Mouse (Mus musculus) olfactory bulb, adult 2 months (tissue): ENCODE measurements around the gene Gal3st3. TPM values are rescaled to one million over a fixed set of nuclear protein-coding genes. Genes with fewer than 3 reads are reported as not detected.

Experiments used
- H3K27ac ChIP-seq: fragments of 200-500 bp; 2 replicates; pipeline ENCODE4 v1.5.1; 2012; ENCODE audit warnings: low read depth, low read length; ENCODE audit not compliant: insufficient read depth
- H3K4me1 ChIP-seq: fragments of 200-500 bp; 2 replicates; pipeline ENCODE4 v1.6.1; 2012; ENCODE audit warnings: low read length; ENCODE audit not compliant: control insufficient read depth, insufficient read depth
- H3K4me3 ChIP-seq: fragments of 200-500 bp; 2 replicates; pipeline ENCODE4 v1.5.1; 2012; ENCODE audit warnings: mild to moderate bottlenecking, low read depth, low read length, moderate library complexity; ENCODE audit not compliant: insufficient read depth
- CTCF ChIP-seq: fragments of 200-500 bp; IDR thresholded peaks from 2 replicates; pipeline ENCODE4 v1.5.1; 2012; ENCODE audit warnings: low read depth, mild to moderate bottlenecking, low read length, moderate library complexity; ENCODE audit not compliant: insufficient read depth
- POLR2A ChIP-seq: fragments of 200-500 bp; IDR thresholded peaks from 2 replicates; pipeline ENCODE4 v1.6.1; 2012; ENCODE audit warnings: mild to moderate bottlenecking, low read depth, low read length, moderate library complexity; ENCODE audit not compliant: insufficient read depth
- WGBS: fragments of 180-500 bp; shearing (Covaris S2); methylation state at CpG from one replicate; pipeline ENCODE4 v1.1.7; 2018; 5-methylcytosine and 5-hydroxymethylcytosine counted together
- polyA plus RNA-seq: library from polyadenylated mRNA; stranded (reverse); fragments of >200 nt; gene quantifications from 2 replicates; pipeline ENCODE4 v1.2.4, GENCODE M21; 2012; ENCODE audit warnings: low replicate concordance; ENCODE audit not compliant: missing spikeins, insufficient read depth, insufficient read length

Gene Gal3st3
- polyA plus RNA-seq = not detected in 2 replicates

DNA sequence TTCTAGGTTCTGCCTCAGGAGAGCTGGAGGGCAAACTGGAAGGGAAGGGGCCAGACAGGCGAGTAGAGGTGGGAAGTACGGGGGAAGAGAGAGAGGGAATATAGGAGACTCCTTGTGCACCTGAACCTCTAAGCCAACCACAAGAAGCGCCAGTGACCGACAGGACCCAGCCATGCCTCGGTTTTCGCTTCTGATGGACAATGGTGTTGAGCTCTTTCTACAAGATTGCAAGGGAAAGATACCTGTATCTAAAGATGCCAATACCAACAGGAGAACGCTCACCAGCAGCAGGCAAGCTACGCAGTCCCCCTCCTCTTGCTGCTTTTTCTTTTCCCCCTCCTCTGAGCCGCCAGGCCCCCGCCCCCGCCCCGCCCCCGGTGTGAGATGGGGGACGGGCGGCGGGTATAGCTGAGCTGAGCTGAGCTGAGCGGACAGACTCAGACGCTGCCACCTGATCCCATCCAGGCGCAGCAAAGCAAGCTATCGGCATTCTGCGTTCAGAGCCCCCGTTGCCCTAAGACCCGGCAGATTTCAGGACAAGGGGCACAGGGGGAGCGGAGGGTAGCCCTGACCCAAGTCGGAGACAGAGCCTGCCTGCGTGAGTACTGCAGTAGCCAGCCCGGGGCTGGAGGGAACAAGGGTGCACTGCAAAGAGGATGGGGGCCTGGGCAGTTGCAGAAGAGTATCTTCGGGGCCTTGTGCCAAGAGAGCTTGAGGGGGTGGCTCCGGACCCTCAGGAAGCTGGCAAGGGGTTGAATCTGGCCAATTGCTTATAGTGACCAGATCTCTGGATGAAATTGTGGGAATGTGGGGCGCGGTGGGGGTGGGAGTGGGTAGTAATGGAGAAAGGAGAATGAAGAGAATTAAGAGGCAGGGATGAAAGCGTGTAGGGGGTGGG, at the start of gene Gal3st3:
TSS of gene Gal3st3 (plus strand) at position 429 of the 898 bp plus-strand sequence.
- 0 out of 2 replicates have a peak, but pooled peaks have one; percentile 15 for TF ChIP-seq POLR2A
- TF ChIP-seq CTCF = no peak

DNA sequence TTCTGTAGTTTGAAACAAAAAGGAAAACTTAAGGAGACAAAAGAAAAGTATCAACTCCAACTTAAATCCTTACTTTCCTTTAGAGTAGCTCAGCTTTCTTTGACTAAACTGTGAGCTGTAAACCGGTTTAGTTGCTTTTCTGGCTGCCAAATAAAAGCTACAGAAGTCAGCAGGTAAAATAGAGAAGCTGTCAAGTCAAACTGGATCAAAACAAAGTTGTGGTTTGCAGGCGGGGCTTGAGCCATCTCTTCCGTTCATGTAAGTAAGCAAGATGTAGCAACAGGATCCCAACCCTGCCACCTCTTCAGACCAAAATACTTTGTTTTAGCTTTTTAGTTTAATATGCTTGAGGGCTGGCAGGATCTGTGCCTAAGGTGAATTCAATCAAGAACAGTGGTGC, 41.0 kb upstream of the Gal3st3 start:
- H3K4me3 ChIP-seq = no peak overlapping the region
- TF ChIP-seq POLR2A (no peak), CTCF (no peak)

More for the DNA sequence above, at the start of gene Gal3st3:
- peak within 1 kb of the TSS; percentile 76 for H3K4me3 ChIP-seq
- peak within 1 kb of the TSS; percentile 86 for H3K27ac ChIP-seq
- peaks cover 19% of the 10 kb centered on the region for H3K4me1 ChIP-seq
- WGBS = 5% methylated on average over 32 of the region's 32 CpGs

DNA sequence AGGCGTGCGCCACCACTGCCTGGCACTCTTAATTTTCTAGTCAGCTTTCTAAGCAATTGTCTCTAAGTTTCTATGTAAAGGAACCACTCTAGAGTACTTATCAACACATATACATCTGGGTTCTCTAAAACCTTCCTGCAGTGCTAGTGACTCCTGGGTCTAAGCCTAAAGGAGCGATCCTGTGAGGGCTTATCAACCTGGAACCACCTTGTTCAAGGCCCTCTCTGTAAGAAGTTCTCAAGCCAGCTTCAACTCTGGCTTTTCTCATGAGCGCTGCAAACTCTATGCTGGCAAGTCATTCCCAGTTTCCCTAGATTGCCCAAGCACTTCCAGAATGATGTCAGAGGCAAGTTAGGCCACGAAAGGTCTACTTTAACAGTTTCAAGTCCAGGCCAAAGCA, 31.1 kb upstream of the Gal3st3 start:
- WGBS = 96% methylated on average over 5 of the region's 5 CpGs
- no peak overlapping the region for H3K4me3 ChIP-seq
- TF ChIP-seq CTCF (no peak), POLR2A (no peak)
- H3K4me1 ChIP-seq = peaks cover under 1% of the 10 kb centered on the region
- H3K27ac ChIP-seq = no peak overlapping the region

More for the DNA sequence above, 41.0 kb upstream of the Gal3st3 start:
- 62% methylated on average over 3 of the region's 3 CpGs for whole genome bisulfite sequencing
- Histone ChIP-seq H3K4me1 (peaks cover under 1% of the 10 kb centered on the region; the same call in 1 of the 2 replicates), H3K27ac (no peak overlapping the region)

DNA sequence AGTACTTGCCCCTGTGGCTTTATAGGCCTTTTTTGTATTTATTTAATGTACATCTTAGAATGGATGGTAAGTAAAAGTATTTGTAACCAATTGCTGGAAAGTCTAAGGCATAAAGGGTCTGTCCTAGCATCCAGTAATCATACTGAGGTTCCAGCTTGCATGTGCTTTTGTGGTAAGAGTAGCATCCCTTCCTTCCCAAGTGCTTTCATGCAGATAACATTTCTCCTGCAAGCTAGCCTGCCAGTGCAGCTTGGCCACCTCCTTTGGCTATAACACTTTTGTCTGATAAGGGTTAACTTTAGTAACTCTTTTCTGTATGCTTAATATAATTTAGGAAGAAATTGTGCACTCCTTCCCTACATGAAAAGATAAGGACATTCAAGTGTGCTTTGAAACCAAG, 30.1 kb upstream of the Gal3st3 start:
- H3K4me3 ChIP-seq = no peak overlapping the region
- no peak overlapping the region for H3K27ac ChIP-seq
- TF ChIP-seq POLR2A (no peak), CTCF (no peak)
- H3K4me1 ChIP-seq = peaks cover 4% of the 10 kb centered on the region

DNA sequence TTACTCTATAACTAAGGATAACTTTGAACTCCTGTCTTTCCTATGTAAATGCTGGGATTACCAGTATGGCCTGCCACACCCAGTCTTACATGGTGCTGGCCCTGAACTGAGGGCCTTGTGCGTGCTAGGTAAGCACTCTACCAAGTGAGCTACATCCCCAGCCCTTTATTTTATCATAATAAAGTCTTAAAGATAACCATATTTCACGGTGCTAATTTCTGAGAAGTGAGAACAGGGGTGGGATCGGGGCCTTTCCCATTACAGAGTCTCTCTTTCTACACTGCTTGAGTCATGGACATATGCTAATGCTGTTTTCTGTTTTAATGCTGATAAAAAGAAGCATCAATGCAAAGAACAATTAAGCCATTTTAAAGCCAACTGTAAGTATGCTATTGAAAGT, 29.3 kb upstream of the Gal3st3 start:
- H3K4me1 ChIP-seq = peaks cover 8% of the 10 kb centered on the region
- WGBS = 87% methylated on average over 3 of the region's 3 CpGs
- TF ChIP-seq POLR2A (no peak), CTCF (no peak)
- no peak overlapping the region for H3K4me3 ChIP-seq
- no peak overlapping the region for H3K27ac ChIP-seq

DNA sequence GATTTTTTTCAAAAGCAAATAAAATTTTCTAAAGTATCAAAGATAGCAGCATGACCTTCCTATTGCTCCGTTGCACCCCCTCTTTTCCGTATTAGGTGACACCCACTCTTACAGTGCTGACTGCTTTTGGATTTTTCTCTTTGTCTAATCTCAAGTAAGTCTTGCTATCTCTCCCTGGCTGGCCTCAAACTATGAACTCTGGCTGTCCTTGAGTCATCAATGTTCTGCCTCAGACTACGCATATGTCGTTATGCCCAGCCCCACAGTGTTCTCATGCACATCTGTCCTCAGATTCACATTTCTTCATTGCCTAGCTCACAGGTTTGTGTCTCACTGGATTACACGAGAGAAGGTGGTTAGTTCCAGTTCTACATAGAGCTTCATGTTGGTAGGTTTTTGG, 28.7 kb upstream of the Gal3st3 start:
- H3K4me1 ChIP-seq = peaks cover 8% of the 10 kb centered on the region
- 67% methylated on average over 5 of the region's 5 CpGs for whole genome bisulfite sequencing
- no peak overlapping the region for H3K4me3 ChIP-seq
- no peak overlapping the region for H3K27ac ChIP-seq
- TF ChIP-seq CTCF (no peak), POLR2A (no peak)

DNA sequence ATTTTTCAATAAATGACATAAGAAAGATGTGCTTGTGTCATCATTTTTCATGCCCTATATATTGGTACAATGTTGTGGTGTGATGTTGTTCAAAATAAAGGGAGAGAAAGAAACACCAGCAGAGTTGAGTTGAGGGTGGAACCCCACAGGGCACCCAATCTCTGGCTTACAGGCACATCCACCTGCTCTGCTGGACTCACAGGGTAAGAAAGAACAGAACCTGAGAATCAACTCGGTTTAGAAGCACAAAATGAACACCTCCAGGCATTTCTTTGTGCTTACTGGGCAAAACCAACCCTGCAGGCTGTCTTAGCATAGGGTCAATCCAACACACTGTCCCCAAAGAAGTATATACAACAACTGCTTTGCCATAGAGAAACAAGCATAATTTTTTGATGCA, 26.7 kb upstream of the Gal3st3 start:
- peaks cover 8% of the 10 kb centered on the region for H3K4me1 ChIP-seq
- WGBS = 42% methylated on average over 1 of the region's 1 CpGs
- no peak overlapping the region for H3K4me3 ChIP-seq
- no peak overlapping the region for H3K27ac ChIP-seq
- no peak for TF ChIP-seq POLR2A
- no peak for TF ChIP-seq CTCF

DNA sequence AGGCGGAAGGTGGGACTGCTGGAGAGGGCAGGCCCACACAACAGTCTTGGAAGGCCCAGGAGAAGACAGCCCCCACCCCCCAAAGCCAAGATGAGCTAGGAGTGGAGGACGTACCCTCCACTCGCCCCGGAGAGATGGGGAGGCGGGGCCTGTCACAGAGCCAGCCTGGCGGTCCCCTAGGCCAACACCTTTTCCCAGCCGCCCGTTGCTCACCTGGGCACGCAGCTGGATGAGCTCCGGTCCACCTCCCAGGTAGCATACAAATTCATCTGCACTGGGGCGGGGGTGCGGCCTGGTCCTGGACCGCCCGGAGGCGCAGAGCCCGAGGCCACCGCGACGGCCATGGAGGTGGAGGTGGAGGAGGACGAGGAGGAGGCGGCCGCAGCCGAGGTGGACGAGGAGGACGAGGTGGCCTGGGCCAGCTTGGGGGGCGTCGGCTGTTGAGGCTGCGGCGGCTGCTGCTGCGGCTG, 25.8 kb upstream of the Gal3st3 start:
- Histone ChIP-seq H3K27ac (no peak overlapping the region), H3K4me1 (peaks cover 8% of the 10 kb centered on the region), H3K4me3 (peak overlapping the region; percentile 75)
- under 1% methylated on average over 30 of the region's 30 CpGs for WGBS
- TF ChIP-seq CTCF = no peak
- TF ChIP-seq POLR2A = no peak
